Mouse (Mus musculus): ENCODE results near the gene Slc12a9. TPM values are rescaled to one million over a fixed set of nuclear protein-coding genes. Genes with fewer than 3 reads are reported as not detected.
"Not testable (repeated sequence)": the region's sequence is repeated elsewhere in the genome, so short reads cannot be mapped to it uniquely, and the experiment has no call there.

Gene Slc12a9
- total RNA-seq, 1 experiment = 20.9 TPM

DNA sequence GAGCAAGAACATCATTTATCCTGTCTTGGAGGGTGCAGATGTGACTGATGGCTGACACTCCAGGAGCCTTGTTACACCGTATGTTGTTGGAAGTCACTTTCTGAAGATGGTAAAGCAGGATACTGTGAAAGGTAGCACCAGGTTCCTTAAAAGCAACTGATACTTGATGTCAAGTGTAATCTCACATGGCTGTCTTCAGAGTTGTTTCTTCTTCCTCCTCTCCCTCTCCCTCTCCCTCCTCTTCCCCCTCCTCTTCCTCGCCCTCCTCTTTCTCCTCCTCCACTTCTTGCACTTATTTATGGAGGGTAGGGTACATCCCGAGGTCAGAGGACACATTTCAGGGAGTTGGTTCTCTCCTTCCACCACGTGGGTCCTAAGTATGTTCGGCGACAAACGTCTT lies 47.4 kb downstream of the Slc12a9 start:
- H3K4me1 ChIP-seq (ENCODE audit: control insufficient read depth in 2 of 2, insufficient read depth in 2 of 2, low read length in 2 of 2, poor library complexity in 1 of 2) = peaks cover 0 to 16% of the 10 kb centered on the region in 2 experiments; a peak in 2 of 4 replicates
- no peaks in the 10 kb centered on the region for H3K9me3 ChIP-seq (ENCODE audit: control insufficient read depth, insufficient read depth, low read depth, low read length)
- no peak overlapping the region for H3K4me3 ChIP-seq (ENCODE audit: insufficient read depth in 1 of 2, low read depth in 1 of 2, low read length in 2 of 2, poor library complexity in 1 of 2, severe bottlenecking in 1 of 2)
- no peak overlapping the region for H3K9ac ChIP-seq (ENCODE audit: insufficient read depth, low read depth, low read length, poor library complexity, severe bottlenecking)
- H3K36me3 ChIP-seq (ENCODE audit: control insufficient read depth, insufficient read depth, low read length, poor library complexity, severe bottlenecking) = no peaks in the 10 kb centered on the region
- no peak overlapping the region for H3K27ac ChIP-seq (ENCODE audit: insufficient read depth, low read depth, low read length, poor library complexity, severe bottlenecking)
- no peak for TF ChIP-seq CHD2 (IDR thresholded peaks at IDR 0.05; ENCODE audit: low read depth, low read length)
- TF ChIP-seq ZC3H11A (IDR thresholded peaks at IDR 0.05; ENCODE audit: borderline replicate concordance, low read depth, low read length) = no peak
- TF ChIP-seq ZNF384 (IDR thresholded peaks at IDR 0.05; ENCODE audit: low read depth, low read length) = no peak
- no peak for TF ChIP-seq HCFC1 (IDR thresholded peaks at IDR 0.05; ENCODE audit: borderline replicate concordance, insufficient read depth, low read length)
- in situ Hi-C loops (cut with MboI; ENCODE audit: low sequenced_read_pairs in 2 of 2, unreplicated experiment in 2 of 2) = no loop called here
- no peak for DNase-seq (ENCODE audit: low read depth, low spot score)

DNA sequence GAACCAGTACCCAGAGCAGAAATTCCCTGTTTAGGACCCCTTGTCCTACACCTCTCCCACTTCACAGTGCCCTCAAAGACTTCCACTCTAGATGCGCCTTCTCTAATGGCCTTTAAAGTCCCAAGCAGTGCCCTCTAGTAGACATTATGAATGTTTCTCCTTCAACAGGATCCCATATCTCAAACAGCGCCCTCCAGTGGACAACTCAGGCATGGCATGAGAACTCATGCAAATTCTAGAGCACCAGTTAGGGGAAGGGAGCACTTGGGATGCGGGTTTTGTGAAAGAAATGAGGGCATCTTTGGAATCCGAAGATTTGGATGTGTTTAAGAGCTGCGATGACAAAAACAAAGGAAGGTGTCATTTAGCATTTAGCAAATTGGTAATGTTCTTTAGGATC lies 48.4 kb downstream of the Slc12a9 start:
- no peak overlapping the region for H3K4me3 ChIP-seq (ENCODE audit: insufficient read depth in 1 of 2, low read depth in 1 of 2, low read length in 2 of 2, poor library complexity in 1 of 2, severe bottlenecking in 1 of 2)
- no peaks in the 10 kb centered on the region for H3K36me3 ChIP-seq (ENCODE audit: control insufficient read depth, insufficient read depth, low read length, poor library complexity, severe bottlenecking)
- TF ChIP-seq MAFK (IDR thresholded peaks at IDR 0.05; ENCODE audit: insufficient read depth, low read depth, low read length) = no peak
- no peak for TF ChIP-seq ZC3H11A (IDR thresholded peaks at IDR 0.05; ENCODE audit: borderline replicate concordance, low read depth, low read length)
- no peak for TF ChIP-seq CHD2 (IDR thresholded peaks at IDR 0.05; ENCODE audit: low read depth, low read length)
- no peak for TF ChIP-seq ZNF384 (IDR thresholded peaks at IDR 0.05; ENCODE audit: low read depth, low read length)
- TF ChIP-seq HCFC1 (IDR thresholded peaks at IDR 0.05; ENCODE audit: borderline replicate concordance, insufficient read depth, low read length) = no peak
- no peak overlapping the region for H3K27ac ChIP-seq (ENCODE audit: insufficient read depth, low read depth, low read length, poor library complexity, severe bottlenecking)
- H3K9me3 ChIP-seq (ENCODE audit: control insufficient read depth, insufficient read depth, low read depth, low read length) = no peaks in the 10 kb centered on the region
- no peak for DNase-seq (ENCODE audit: low read depth, low spot score)
- in situ Hi-C loops (cut with MboI; ENCODE audit: low sequenced_read_pairs in 2 of 2, unreplicated experiment in 2 of 2) = no loop called here
- H3K9ac ChIP-seq (ENCODE audit: insufficient read depth, low read depth, low read length, poor library complexity, severe bottlenecking) = no peak overlapping the region
- peaks cover 0 to 13% of the 10 kb centered on the region in 2 experiments; a peak in 2 of 4 replicates for H3K4me1 ChIP-seq (ENCODE audit: control insufficient read depth in 2 of 2, insufficient read depth in 2 of 2, low read length in 2 of 2, poor library complexity in 1 of 2)

DNA sequence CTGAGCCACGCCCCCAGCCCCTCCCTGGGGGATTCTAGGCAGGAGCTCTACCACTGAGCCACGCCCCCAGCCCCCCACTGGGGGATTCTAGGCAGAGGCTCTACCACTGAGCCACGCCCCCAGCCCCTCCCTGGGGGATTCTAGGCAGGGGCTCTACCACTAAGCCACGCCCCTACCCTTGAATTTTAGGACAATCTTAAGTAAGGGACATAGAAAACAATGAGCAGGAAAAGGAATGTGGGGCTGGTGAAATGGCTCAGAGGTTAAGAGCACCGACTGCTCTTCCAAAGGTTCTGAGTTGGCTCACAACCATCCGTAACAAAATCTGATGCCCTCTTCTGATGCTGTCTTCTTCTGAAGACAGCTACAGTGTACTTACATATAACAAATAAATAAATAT lies 49.0 kb downstream of the Slc12a9 start:
- H3K4me3 ChIP-seq (ENCODE audit: insufficient read depth in 1 of 2, low read depth in 1 of 2, low read length in 2 of 2, poor library complexity in 1 of 2, severe bottlenecking in 1 of 2); H3K27ac ChIP-seq (ENCODE audit: insufficient read depth, low read depth, low read length, poor library complexity, severe bottlenecking); H3K36me3 ChIP-seq (ENCODE audit: control insufficient read depth, insufficient read depth, low read length, poor library complexity, severe bottlenecking); DNase-seq (ENCODE audit: low read depth, low spot score); H3K9me3 ChIP-seq (ENCODE audit: control insufficient read depth, insufficient read depth, low read depth, low read length); in situ Hi-C loops (cut with MboI; ENCODE audit: low sequenced_read_pairs in 2 of 2, unreplicated experiment in 2 of 2); H3K4me1 ChIP-seq (ENCODE audit: control insufficient read depth in 2 of 2, insufficient read depth in 2 of 2, low read length in 2 of 2, poor library complexity in 1 of 2); H3K9ac ChIP-seq (ENCODE audit: insufficient read depth, low read depth, low read length, poor library complexity, severe bottlenecking): not testable (repeated sequence)

DNA sequence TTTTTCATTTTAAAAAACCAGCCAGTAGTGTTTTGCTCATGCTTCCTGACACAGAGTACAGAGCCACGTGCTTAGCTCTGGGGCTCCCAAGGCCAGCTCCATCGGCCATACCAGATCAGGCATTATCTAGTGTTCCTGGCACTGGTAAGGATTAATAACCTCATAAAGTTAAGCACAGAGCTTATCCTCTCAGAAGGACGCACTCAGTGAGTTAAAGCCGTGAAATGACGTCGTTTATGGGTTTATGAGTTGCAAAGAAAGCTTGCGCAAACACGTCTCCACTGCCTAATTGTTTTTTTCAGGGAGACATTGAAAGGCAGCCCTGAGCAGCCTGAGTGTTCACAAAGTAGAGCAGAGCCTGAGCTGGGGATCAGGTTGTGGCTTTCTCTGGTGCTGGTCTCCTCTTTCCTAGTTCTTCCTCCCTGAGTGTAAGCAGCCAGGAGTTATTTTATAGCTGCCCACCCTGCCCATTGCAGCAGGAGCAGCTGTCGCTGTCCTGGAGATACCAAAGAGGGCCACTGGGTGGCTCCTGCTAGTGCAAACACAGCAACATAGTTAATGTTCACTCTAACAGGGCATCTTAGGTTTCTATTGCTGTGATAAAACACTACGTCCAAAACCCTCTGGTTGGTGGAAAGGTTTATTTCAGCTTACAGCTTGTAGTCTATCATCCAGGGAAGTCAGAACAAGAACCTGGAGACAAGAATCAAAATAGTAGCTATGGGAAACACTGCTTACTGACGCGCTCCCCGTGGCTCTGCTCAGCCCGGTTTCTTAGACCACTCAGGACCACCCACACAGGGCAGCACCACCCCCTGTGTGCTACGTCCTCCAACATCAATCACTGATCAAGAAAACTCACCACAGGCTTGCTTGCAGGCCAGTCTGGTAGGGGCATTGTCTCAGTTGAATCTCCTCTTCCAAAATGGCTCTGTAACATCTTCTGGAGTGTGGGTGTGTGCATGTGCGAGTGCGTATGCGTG lies 55.7 kb downstream of the Slc12a9 start:
- no peaks in the 10 kb centered on the region for H3K36me3 ChIP-seq (ENCODE audit: control insufficient read depth, insufficient read depth, low read length, poor library complexity, severe bottlenecking)
- TF ChIP-seq ZC3H11A (IDR thresholded peaks at IDR 0.05; ENCODE audit: borderline replicate concordance, low read depth, low read length) (no peak), ZNF384 (IDR thresholded peaks at IDR 0.05; ENCODE audit: low read depth, low read length) (no peak), HCFC1 (IDR thresholded peaks at IDR 0.05; ENCODE audit: borderline replicate concordance, insufficient read depth, low read length) (no peak), MAFK (IDR thresholded peaks at IDR 0.05; ENCODE audit: insufficient read depth, low read depth, low read length) (no peak), CHD2 (IDR thresholded peaks at IDR 0.05; ENCODE audit: low read depth, low read length) (no peak)
- DNase-seq (ENCODE audit: low read depth, low spot score) = no peak

More for the DNA sequence above, 55.7 kb downstream of the Slc12a9 start:
- H3K9ac ChIP-seq (ENCODE audit: insufficient read depth, low read depth, low read length, poor library complexity, severe bottlenecking) = no peak overlapping the region
- H3K4me3 ChIP-seq (ENCODE audit: insufficient read depth in 1 of 2, low read depth in 1 of 2, low read length in 2 of 2, poor library complexity in 1 of 2, severe bottlenecking in 1 of 2) = no peak overlapping the region
- in situ Hi-C loops (cut with MboI; ENCODE audit: low sequenced_read_pairs in 2 of 2, unreplicated experiment in 2 of 2) = no loop called here
- no peak overlapping the region for H3K27ac ChIP-seq (ENCODE audit: insufficient read depth, low read depth, low read length, poor library complexity, severe bottlenecking)
- no peaks in the 10 kb centered on the region for H3K4me1 ChIP-seq (ENCODE audit: control insufficient read depth in 2 of 2, insufficient read depth in 2 of 2, low read length in 2 of 2, poor library complexity in 1 of 2)
- H3K9me3 ChIP-seq (ENCODE audit: control insufficient read depth, insufficient read depth, low read depth, low read length) = no peaks in the 10 kb centered on the region

All from ES-E14 (cell line).